Mouse (Mus musculus) small intestine, adult 2 months (tissue): ENCODE results near the gene Sass6.

Experiments used
- CTCF ChIP-seq: fragments of 200-500 bp; IDR thresholded peaks from 2 replicates; pipeline ENCODE4 v1.5.1; 2012; ENCODE audit warnings: low read depth, mild to moderate bottlenecking, control low read depth, inconsistent platforms, low read length, moderate library complexity, mixed read lengths; ENCODE audit not compliant: insufficient replicate concordance, insufficient read length; ENCODE audit errors: extremely low read depth
- POLR2A ChIP-seq: fragments of 200-500 bp; IDR thresholded peaks from 2 replicates; pipeline ENCODE4 v1.6.1; 2012; ENCODE audit warnings: low read depth, mild to moderate bottlenecking, control low read depth, inconsistent platforms, low read length, moderate library complexity

- TF ChIP-seq CTCF = no peak
- no peak for TF ChIP-seq POLR2A
Measured at GRCm38 (mm10) chr3:116648805-116649204, 54.0 kb downstream of the Sass6 start.
